Mouse (Mus musculus) stomach, embryonic 15.5 days (tissue): ENCODE results near the gene Ankfy1. TPM values are rescaled to one million over a fixed set of nuclear protein-coding genes. Genes with fewer than 3 reads are reported as not detected.

Experiments used
- ATAC-seq: fragments of 200-750 bp; cut with Nextera tagmentation; 2 replicates; pipeline ENCODE4 v1.8.0; 2017; ENCODE audit warnings: low read depth, moderate number of reproducible peaks, moderate TSS enrichment; ENCODE audit not compliant: insufficient read depth, low FRiP score
- H3K27ac ChIP-seq: fragments of 300-500 bp; sonication (generic); 2 replicates; pipeline ENCODE4 v1.5.1; 2015; ENCODE audit warnings: mild to moderate bottlenecking, inconsistent platforms
- H3K27me3 ChIP-seq: fragments of 300-500 bp; sonication (generic); replicated peaks from 2 replicates; pipeline ENCODE4 v1.6.1; 2015; ENCODE audit warnings: inconsistent platforms
- H3K36me3 ChIP-seq: fragments of 300-500 bp; sonication (generic); 2 replicates; pipeline ENCODE4 v1.6.1; 2015; ENCODE audit warnings: inconsistent platforms
- H3K4me1 ChIP-seq: fragments of 300-500 bp; sonication (generic); 2 replicates; pipeline ENCODE4 v1.6.1; 2015; ENCODE audit warnings: inconsistent platforms
- H3K4me2 ChIP-seq: fragments of 300-500 bp; sonication (generic); 2 replicates; pipeline ENCODE4 v1.6.1; 2015; ENCODE audit warnings: mild to moderate bottlenecking, inconsistent platforms
- H3K4me3 ChIP-seq: fragments of 300-500 bp; sonication (generic); replicated peaks from 2 replicates; pipeline ENCODE4 v1.5.1; 2015; ENCODE audit warnings: inconsistent platforms
- H3K9ac ChIP-seq: fragments of 300-500 bp; sonication (generic); 2 replicates; pipeline ENCODE4 v1.6.1; 2015; ENCODE audit warnings: inconsistent platforms
- H3K9me3 ChIP-seq: fragments of 300-500 bp; sonication (generic); 2 replicates; pipeline ENCODE4 v1.6.1; 2016; ENCODE audit warnings: inconsistent platforms
- WGBS: fragments of 180-500 bp; shearing (Covaris S2); methylation state at CpG from one replicate; pipeline ENCODE4 v1.1.7; 2015; 5-methylcytosine and 5-hydroxymethylcytosine counted together
- polyA plus RNA-seq: library from polyadenylated mRNA; unstranded; fragments of >200 nt; fragmentation: Nextera tagmentation; extraction: Ambion mirVana; gene quantifications from 2 replicates; pipeline ENCODE4 v1.2.1, GENCODE M21; 2015

Ankfy1 gene
- polyA plus RNA-seq, 1 experiment from 2014 or later = 20.6 TPM

- 14% methylated on average over 10 of the region's 10 CpGs for WGBS
- Histone ChIP-seq H3K36me3 (0 out of 2 replicates have a peak, but pooled peaks cover 5% of the 10 kb centered on the region), H3K27me3 (no peaks in the 10 kb centered on the region), H3K27ac (no peak overlapping the region), H3K9me3 (no peaks in the 10 kb centered on the region), H3K4me1 (peaks cover 3% of the 10 kb centered on the region; the same call in 1 of the 2 replicates), H3K4me2 (peak overlapping the region; percentile 77), H3K9ac (peak overlapping the region; percentile 76), H3K4me3 (peak overlapping the region; percentile 89)
- no peak for ATAC-seq
Observed at GRCm38 (mm10) chr11:72796773-72797338, 107.0 kb downstream of the Ankfy1 start.

- H3K36me3 ChIP-seq = 0 out of 2 replicates have a peak, but pooled peaks cover 5% of the 10 kb centered on the region
- H3K4me2 ChIP-seq = no peak overlapping the region
- no peaks in the 10 kb centered on the region for H3K9me3 ChIP-seq
- no peak overlapping the region for H3K9ac ChIP-seq
- H3K4me3 ChIP-seq = no peak overlapping the region
- H3K4me1 ChIP-seq = peaks cover 3% of the 10 kb centered on the region; the same call in 1 of the 2 replicates
- H3K27me3 ChIP-seq = no peaks in the 10 kb centered on the region
- no peak overlapping the region for H3K27ac ChIP-seq
- ATAC-seq = no peak
Observed at GRCm38 (mm10) chr11:72798112-72798511, 108.3 kb downstream of the Ankfy1 start.

- H3K4me1 ChIP-seq = peaks cover 3% of the 10 kb centered on the region; the same call in 1 of the 2 replicates
Observed at GRCm38 (mm10) chr11:72801182-72801581, 111.4 kb downstream of the Ankfy1 start.

GRCm38 (mm10) chr11:72803038-72803437 lies 113.2 kb downstream of the Ankfy1 start:
- no peak for ATAC-seq
- H3K27ac ChIP-seq = no peak overlapping the region
- 80% methylated on average over 3 of the region's 3 CpGs for WGBS

More at GRCm38 (mm10) chr11:72801182-72801581, 111.4 kb downstream of the Ankfy1 start:
- Histone ChIP-seq H3K9ac (no peak overlapping the region), H3K36me3 (0 out of 2 replicates have a peak, but pooled peaks cover 5% of the 10 kb centered on the region), H3K4me2 (no peak overlapping the region), H3K4me3 (no peak overlapping the region), H3K27me3 (no peaks in the 10 kb centered on the region), H3K9me3 (no peaks in the 10 kb centered on the region), H3K27ac (no peak overlapping the region)
- no peak for ATAC-seq

GRCm38 (mm10) chr11:72804586-72804985 lies 114.8 kb downstream of the Ankfy1 start:
- no peaks in the 10 kb centered on the region for H3K9me3 ChIP-seq
- no peak overlapping the region for H3K4me3 ChIP-seq
- H3K9ac ChIP-seq = no peak overlapping the region
- H3K27ac ChIP-seq = no peak overlapping the region
- no peak for ATAC-seq
- peaks cover 5% of the 10 kb centered on the region; the same call in 1 of the 2 replicates for H3K4me1 ChIP-seq
- no peaks in the 10 kb centered on the region for H3K36me3 ChIP-seq
- no peak overlapping the region for H3K4me2 ChIP-seq
- H3K27me3 ChIP-seq = no peaks in the 10 kb centered on the region

More at GRCm38 (mm10) chr11:72803038-72803437, 113.2 kb downstream of the Ankfy1 start:
- Histone ChIP-seq H3K4me2 (no peak overlapping the region), H3K36me3 (0 out of 2 replicates have a peak, but pooled peaks cover 5% of the 10 kb centered on the region), H3K9me3 (no peaks in the 10 kb centered on the region), H3K4me1 (peaks cover 5% of the 10 kb centered on the region; the same call in 1 of the 2 replicates), H3K9ac (no peak overlapping the region), H3K27me3 (no peaks in the 10 kb centered on the region), H3K4me3 (no peak overlapping the region)

GRCm38 (mm10) chr11:72805232-72805631 lies 115.4 kb downstream of the Ankfy1 start:
- no peak overlapping the region for H3K9ac ChIP-seq
- H3K4me1 ChIP-seq = peaks cover 5% of the 10 kb centered on the region; the same call in 1 of the 2 replicates
- H3K4me3 ChIP-seq = no peak overlapping the region
- no peaks in the 10 kb centered on the region for H3K9me3 ChIP-seq
- no peak overlapping the region for H3K4me2 ChIP-seq
- no peaks in the 10 kb centered on the region for H3K36me3 ChIP-seq
- 85% methylated on average over 3 of the region's 3 CpGs for WGBS
- no peak for ATAC-seq
- H3K27me3 ChIP-seq = no peaks in the 10 kb centered on the region
- H3K27ac ChIP-seq = no peak overlapping the region

GRCm38 (mm10) chr11:72806556-72806955 lies 116.8 kb downstream of the Ankfy1 start:
- WGBS = 52% methylated on average over 2 of the region's 2 CpGs

GRCm38 (mm10) chr11:72807992-72808391 lies 118.2 kb downstream of the Ankfy1 start:
- H3K27me3 ChIP-seq = no peaks in the 10 kb centered on the region
- WGBS = 70% methylated on average over 4 of the region's 4 CpGs
- ATAC-seq = no peak

More at GRCm38 (mm10) chr11:72806556-72806955, 116.8 kb downstream of the Ankfy1 start:
- no peak for ATAC-seq
- Histone ChIP-seq H3K4me1 (peaks cover 5% of the 10 kb centered on the region; the same call in 1 of the 2 replicates), H3K36me3 (no peaks in the 10 kb centered on the region), H3K9ac (no peak overlapping the region), H3K9me3 (no peaks in the 10 kb centered on the region), H3K27ac (no peak overlapping the region), H3K4me3 (no peak overlapping the region), H3K4me2 (no peak overlapping the region), H3K27me3 (no peaks in the 10 kb centered on the region)

GRCm38 (mm10) chr11:72813687-72814086 lies 123.9 kb downstream of the Ankfy1 start:
- 91% methylated on average over 5 of the region's 5 CpGs for WGBS
- no peak overlapping the region for H3K4me3 ChIP-seq

More at GRCm38 (mm10) chr11:72807992-72808391, 118.2 kb downstream of the Ankfy1 start:
- H3K36me3 ChIP-seq = no peaks in the 10 kb centered on the region
- peaks cover 5% of the 10 kb centered on the region; the same call in 1 of the 2 replicates for H3K4me1 ChIP-seq
- H3K9me3 ChIP-seq = no peaks in the 10 kb centered on the region
- H3K4me3 ChIP-seq = no peak overlapping the region
- H3K4me2 ChIP-seq = no peak overlapping the region
- no peak overlapping the region for H3K9ac ChIP-seq
- H3K27ac ChIP-seq = no peak overlapping the region

GRCm38 (mm10) chr11:72814188-72814587 lies 124.4 kb downstream of the Ankfy1 start:
- Histone ChIP-seq H3K27ac (no peak overlapping the region), H3K36me3 (peaks cover 4% of the 10 kb centered on the region; the same call in 1 of the 2 replicates), H3K4me2 (no peak overlapping the region), H3K4me3 (no peak overlapping the region), H3K4me1 (no peaks in the 10 kb centered on the region), H3K9ac (no peak overlapping the region), H3K9me3 (no peaks in the 10 kb centered on the region), H3K27me3 (no peaks in the 10 kb centered on the region)
- 72% methylated on average over 2 of the region's 2 CpGs for WGBS
- ATAC-seq = no peak

More at GRCm38 (mm10) chr11:72813687-72814086, 123.9 kb downstream of the Ankfy1 start:
- Histone ChIP-seq H3K4me2 (no peak overlapping the region), H3K36me3 (peaks cover 4% of the 10 kb centered on the region; the same call in 1 of the 2 replicates), H3K27me3 (no peaks in the 10 kb centered on the region), H3K27ac (no peak overlapping the region), H3K4me1 (no peaks in the 10 kb centered on the region), H3K9me3 (no peaks in the 10 kb centered on the region), H3K9ac (no peak overlapping the region)
- no peak for ATAC-seq

GRCm38 (mm10) chr11:72816859-72817258 lies 127.1 kb downstream of the Ankfy1 start:
- H3K4me1 ChIP-seq = no peaks in the 10 kb centered on the region
- H3K4me3 ChIP-seq = no peak overlapping the region
- 67% methylated on average over 1 of the region's 1 CpGs for WGBS
- H3K9me3 ChIP-seq = no peaks in the 10 kb centered on the region
- H3K4me2 ChIP-seq = no peak overlapping the region
- no peak overlapping the region for H3K9ac ChIP-seq
- no peak for ATAC-seq
- H3K27me3 ChIP-seq = no peaks in the 10 kb centered on the region
- peaks cover 12% of the 10 kb centered on the region for H3K36me3 ChIP-seq
- H3K27ac ChIP-seq = no peak overlapping the region

- Histone ChIP-seq H3K27ac (no peak overlapping the region), H3K9ac (no peak overlapping the region), H3K4me2 (no peak overlapping the region), H3K27me3 (no peaks in the 10 kb centered on the region), H3K4me1 (no peaks in the 10 kb centered on the region), H3K4me3 (no peak overlapping the region), H3K36me3 (peaks cover 12% of the 10 kb centered on the region), H3K9me3 (no peaks in the 10 kb centered on the region)
- WGBS = 89% methylated on average over 7 of the region's 7 CpGs
- ATAC-seq = no peak
Observed at GRCm38 (mm10) chr11:72818067-72818466, 128.3 kb downstream of the Ankfy1 start.
